Mouse (Mus musculus) neural tube, embryonic 12.5 days (tissue): ENCODE data around the gene Fv1. TPM values are rescaled to one million over a fixed set of nuclear protein-coding genes. Genes with fewer than 3 reads are reported as not detected.
A peak's percentile ranks its signal among the peaks of the same experiment; 100 is the strongest.

ENCODE experiments used
- ATAC-seq: fragments of 200-750 bp; cut with Nextera tagmentation; 2 replicates; pipeline ENCODE4 v1.8.0; 2017; ENCODE audit warnings: low read depth, mild to moderate bottlenecking, moderate TSS enrichment, moderate library complexity; ENCODE audit not compliant: low FRiP score
- H3K27ac ChIP-seq: fragments of 300-500 bp; sonication (generic); 2 replicates; pipeline ENCODE4 v1.5.1; 2016
- H3K27me3 ChIP-seq: fragments of 300-500 bp; sonication (generic); replicated peaks from 2 replicates; pipeline ENCODE4 v1.6.1; 2016; ENCODE audit warnings: mild to moderate bottlenecking
- H3K36me3 ChIP-seq: fragments of 300-500 bp; sonication (generic); 2 replicates; pipeline ENCODE4 v1.6.1; 2016; ENCODE audit warnings: mild to moderate bottlenecking
- H3K4me1 ChIP-seq: fragments of 300-500 bp; sonication (generic); 2 replicates; pipeline ENCODE4 v1.6.1; 2016
- H3K4me2 ChIP-seq: fragments of 300-500 bp; sonication (generic); replicated peaks from 2 replicates; pipeline ENCODE4 v1.6.1; 2016; ENCODE audit warnings: mild to moderate bottlenecking
- H3K4me3 ChIP-seq: fragments of 300-500 bp; sonication (generic); 2 replicates; pipeline ENCODE4 v1.5.1; 2016
- H3K9ac ChIP-seq: fragments of 300-500 bp; sonication (generic); 2 replicates; pipeline ENCODE4 v1.6.1; 2016; ENCODE audit warnings: mild to moderate bottlenecking
- H3K9me3 ChIP-seq: fragments of 300-500 bp; sonication (generic); 2 replicates; pipeline ENCODE4 v1.6.1; 2016; ENCODE audit warnings: mild to moderate bottlenecking
- WGBS: fragments of 180-500 bp; shearing (Covaris S2); methylation state at CpG from one replicate; pipeline ENCODE4 v1.1.7; 2016; 5-methylcytosine and 5-hydroxymethylcytosine counted together
- polyA plus RNA-seq: library from polyadenylated mRNA; unstranded; fragments of >200 nt; fragmentation: Nextera tagmentation; extraction: Ambion mirVana; gene quantifications from 2 replicates; pipeline ENCODE4 v1.2.1, GENCODE M21; 2016

The Fv1 gene
- polyA plus RNA-seq, 1 experiment from 2014 or later, result 15.7 TPM

DNA sequence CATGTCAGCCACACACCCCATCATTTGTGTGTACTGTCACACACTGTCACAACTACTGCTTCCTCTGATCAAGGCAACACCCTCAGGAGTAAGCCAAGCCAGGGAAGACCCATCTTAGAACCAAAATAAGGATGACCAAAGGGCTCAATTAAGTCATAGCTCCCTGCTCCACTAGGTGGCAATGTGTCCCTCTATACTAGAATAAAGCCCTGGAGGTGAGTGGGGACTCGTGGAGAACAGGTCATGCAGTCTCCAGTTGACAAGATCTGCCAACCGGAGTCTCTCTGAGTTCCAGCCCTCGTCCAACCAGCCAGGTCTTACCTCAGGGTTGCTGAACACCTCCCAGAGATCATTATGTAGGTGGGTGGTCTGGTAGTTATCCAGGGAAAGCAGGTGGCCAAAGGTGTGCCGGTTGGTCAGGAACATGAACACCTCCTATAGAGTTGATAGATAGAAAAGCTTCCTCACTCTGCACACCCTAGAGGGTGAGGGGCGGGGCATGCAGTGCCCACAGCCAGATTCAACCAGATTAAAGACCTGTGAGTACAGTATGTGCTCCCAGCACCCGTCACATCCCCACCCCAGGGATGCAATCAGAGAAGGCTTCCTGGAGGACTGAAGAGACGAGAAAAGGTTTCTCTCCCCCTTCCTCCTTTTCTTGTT lies 49.8 kb downstream of the Fv1 start:
- H3K27me3 ChIP-seq, result no peaks in the 10 kb centered on the region
- peaks cover 23% of the 10 kb centered on the region for H3K36me3 ChIP-seq
- no peak overlapping the region for H3K9ac ChIP-seq
- H3K4me1 ChIP-seq, result no peaks in the 10 kb centered on the region
- H3K4me2 ChIP-seq, result no peak overlapping the region
- no peak overlapping the region for H3K4me3 ChIP-seq
- no peaks in the 10 kb centered on the region for H3K9me3 ChIP-seq
- WGBS, result 66% methylated on average over 7 of the region's 7 CpGs
- H3K27ac ChIP-seq, result no peak overlapping the region
- 0 out of 2 replicates have a peak, but pooled peaks have one; percentile 27 for ATAC-seq

Other genes starting within 250 kb of the Fv1 start
- 2.1 and 2.8 TPM in 2 replicates for gene Zfp979, start 226.5 kb upstream of the Fv1 start, polyA plus RNA-seq
- gene Zfp534, start 166.4 kb upstream of the Fv1 start, polyA plus RNA-seq, result not detected in 2 replicates
- gene Zfp984, start 59.2 kb upstream of the Fv1 start, polyA plus RNA-seq, result 4.3 and 6.3 TPM in 2 replicates
- gene Zfp933, start 20.6 kb upstream of the Fv1 start, polyA plus RNA-seq, result 4.1 and 6.2 TPM in 2 replicates
- 52.2 and 53.4 TPM in 2 replicates for gene Miip, start 163 bp upstream of the Fv1 start, polyA plus RNA-seq
- 65.1 and 67.1 TPM in 2 replicates for gene Mfn2, start 35.7 kb downstream of the Fv1 start, polyA plus RNA-seq
- 33.9 and 35.4 TPM in 2 replicates for gene Plod1, start 67.8 kb downstream of the Fv1 start, polyA plus RNA-seq
- 24.4 and 27.2 TPM in 2 replicates for gene 2510039O18Rik, start 71.9 kb downstream of the Fv1 start, polyA plus RNA-seq
- gene Nppb, start 116.8 kb downstream of the Fv1 start, polyA plus RNA-seq, result 0.45 TPM in 1 of 2 replicates, not detected in the other
- gene Nppa, start 131.7 kb downstream of the Fv1 start, polyA plus RNA-seq, result 3.1 and 5.0 TPM in 2 replicates
- 26.6 and 29.1 TPM in 2 replicates for gene Clcn6, start 169.8 kb downstream of the Fv1 start, polyA plus RNA-seq
- gene Mthfr, start 170.1 kb downstream of the Fv1 start, polyA plus RNA-seq, result 27.8 and 30.7 TPM in 2 replicates
- gene Agtrap, start 219.1 kb downstream of the Fv1 start, polyA plus RNA-seq, result 9.4 and 10.2 TPM in 2 replicates